Mouse (Mus musculus) liver, adult (tissue): ENCODE measurements around the gene Fras1.

Experiments used
- GATA4 ChIP-seq: IDR thresholded peaks from 2 replicates; pipeline ENCODE4 v1.6.1; 2014; ENCODE audit warnings: mild to moderate bottlenecking, low read length; ENCODE audit not compliant: insufficient replicate concordance

The Fras1 gene

DNA sequence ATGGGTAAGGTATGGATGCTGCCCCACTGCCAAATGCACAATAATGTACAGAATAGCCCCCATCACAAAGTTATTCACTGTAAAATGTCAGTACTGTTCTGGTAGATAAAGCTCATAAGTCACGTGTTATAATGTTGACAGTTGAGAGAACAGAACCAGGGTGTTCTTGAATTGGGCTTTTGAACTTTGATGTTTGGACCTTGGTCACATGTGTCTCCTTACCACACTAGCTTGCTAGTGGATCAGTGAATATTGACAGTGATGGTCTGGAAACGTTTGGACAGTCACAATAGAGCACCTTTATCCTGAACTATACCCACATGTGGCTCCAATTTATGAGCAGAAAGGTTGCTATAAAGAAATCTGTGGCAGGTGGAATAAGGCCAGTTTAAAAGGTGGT lies 124.3 kb downstream of the Fras1 start:
- TF ChIP-seq GATA4 = no peak

- TF ChIP-seq GATA4 = no peak
Measured at GRCm38 (mm10) chr5:96501783-96502182, 128.0 kb downstream of the Fras1 start.

- TF ChIP-seq GATA4 = no peak
Measured at GRCm38 (mm10) chr5:96502400-96502799, 128.6 kb downstream of the Fras1 start.

GRCm38 (mm10) chr5:96511005-96511404 lies 137.2 kb downstream of the Fras1 start:
- TF ChIP-seq GATA4 = no peak

DNA sequence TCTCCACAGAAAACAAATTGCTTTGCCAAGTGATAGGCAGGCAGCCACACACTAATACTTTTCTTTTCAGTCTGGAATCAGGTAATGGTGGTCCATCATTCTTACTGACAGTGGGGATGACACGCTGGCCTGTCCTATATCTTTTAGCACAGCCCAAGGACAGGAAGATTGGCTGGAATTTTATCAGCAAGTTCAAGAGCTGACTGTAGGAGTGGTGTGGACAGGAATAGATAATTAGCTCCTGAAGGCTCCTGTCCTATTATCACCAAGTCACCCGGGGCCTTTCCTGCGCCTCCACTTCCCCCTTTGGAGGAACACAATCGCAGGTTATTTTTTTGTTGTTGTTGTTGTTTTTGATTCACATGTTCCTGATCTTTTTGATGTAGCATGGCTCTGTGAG lies 139.6 kb downstream of the Fras1 start:
- TF ChIP-seq GATA4 = no peak

- TF ChIP-seq GATA4 = no peak
Measured at GRCm38 (mm10) chr5:96515860-96516311, 142.1 kb downstream of the Fras1 start.

- TF ChIP-seq GATA4 = no peak
Measured at GRCm38 (mm10) chr5:96516329-96516728, 142.6 kb downstream of the Fras1 start.

- no peak for TF ChIP-seq GATA4
Measured at GRCm38 (mm10) chr5:96521541-96521940, 147.8 kb downstream of the Fras1 start.

DNA sequence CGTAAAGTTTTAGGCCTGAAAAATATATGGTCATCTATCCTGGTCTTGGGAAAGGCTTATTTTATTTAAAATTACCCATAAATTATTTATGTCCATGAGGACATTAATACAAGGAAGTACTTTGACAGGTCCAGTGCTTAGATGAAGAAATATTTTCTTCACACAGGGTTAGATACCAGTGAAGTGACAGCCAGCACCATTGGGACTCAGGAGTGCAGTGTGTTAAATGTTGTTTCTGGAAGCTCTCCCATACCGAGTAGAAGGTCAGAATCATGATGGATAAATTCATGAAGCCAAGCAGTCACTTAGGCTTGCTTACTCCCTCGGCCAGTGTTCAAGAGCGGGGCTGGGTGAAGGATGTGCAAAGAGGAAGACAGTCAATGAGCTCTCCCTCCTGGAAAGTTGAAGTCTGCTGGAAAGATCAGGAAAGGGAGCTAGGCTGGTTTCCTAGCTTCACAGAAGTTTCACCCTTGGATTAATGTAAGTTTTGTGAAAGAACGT lies 149.2 kb downstream of the Fras1 start:
- TF ChIP-seq GATA4 = no peak

DNA sequence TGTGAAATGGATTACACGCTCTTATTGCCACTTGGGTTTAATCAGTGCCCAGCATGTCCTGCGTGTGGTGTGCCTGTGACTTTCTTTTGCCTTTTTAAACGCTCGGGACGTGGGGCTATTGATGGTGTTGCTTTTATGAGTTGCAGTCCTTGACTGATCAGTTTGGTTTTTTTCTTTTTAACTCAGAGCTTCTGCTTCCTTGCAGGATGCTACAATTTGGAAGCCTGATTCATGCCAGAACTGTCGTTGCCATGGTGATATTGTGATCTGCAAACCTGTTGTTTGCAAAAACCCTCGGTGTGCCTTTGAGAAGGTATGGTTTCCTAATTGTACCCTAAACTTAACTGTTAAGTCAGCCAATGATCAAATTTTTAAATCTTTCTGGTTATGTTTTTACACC lies 154.5 kb downstream of the Fras1 start:
- no peak for TF ChIP-seq GATA4

- no peak for TF ChIP-seq GATA4
Measured at GRCm38 (mm10) chr5:96530516-96530915, 156.8 kb downstream of the Fras1 start.

- no peak for TF ChIP-seq GATA4
Measured at GRCm38 (mm10) chr5:96531962-96532361, 158.2 kb downstream of the Fras1 start.

DNA sequence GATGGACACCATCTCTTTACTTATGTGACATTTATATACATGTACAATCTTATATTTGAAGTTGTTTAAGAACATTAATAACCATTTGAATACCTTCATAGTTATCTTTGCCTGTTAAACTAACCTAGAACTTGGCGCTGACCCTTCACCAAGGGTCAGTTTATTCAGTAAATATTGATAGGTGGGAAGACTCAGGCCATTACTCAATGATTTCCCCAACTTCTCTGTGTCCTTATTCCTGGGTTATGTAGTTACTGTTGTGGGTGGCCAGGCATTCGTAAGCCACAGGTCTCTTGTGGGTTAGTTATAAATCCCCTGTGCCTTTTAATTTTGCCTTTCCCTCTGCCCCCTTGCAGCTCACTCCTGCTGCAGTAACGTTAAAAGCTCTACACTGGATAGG lies 162.8 kb downstream of the Fras1 start:
- TF ChIP-seq GATA4 = 0 out of 2 replicates have a peak, but pooled peaks have one; percentile 22

- no peak for TF ChIP-seq GATA4
Measured at GRCm38 (mm10) chr5:96536937-96537336, 163.2 kb downstream of the Fras1 start.

GRCm38 (mm10) chr5:96544112-96544511 lies 170.4 kb downstream of the Fras1 start:
- TF ChIP-seq GATA4 = no peak

- TF ChIP-seq GATA4 = peak; percentile 56; the same call in 1 of the 2 replicates
Measured at GRCm38 (mm10) chr5:96545994-96546393, 172.2 kb downstream of the Fras1 start.

DNA sequence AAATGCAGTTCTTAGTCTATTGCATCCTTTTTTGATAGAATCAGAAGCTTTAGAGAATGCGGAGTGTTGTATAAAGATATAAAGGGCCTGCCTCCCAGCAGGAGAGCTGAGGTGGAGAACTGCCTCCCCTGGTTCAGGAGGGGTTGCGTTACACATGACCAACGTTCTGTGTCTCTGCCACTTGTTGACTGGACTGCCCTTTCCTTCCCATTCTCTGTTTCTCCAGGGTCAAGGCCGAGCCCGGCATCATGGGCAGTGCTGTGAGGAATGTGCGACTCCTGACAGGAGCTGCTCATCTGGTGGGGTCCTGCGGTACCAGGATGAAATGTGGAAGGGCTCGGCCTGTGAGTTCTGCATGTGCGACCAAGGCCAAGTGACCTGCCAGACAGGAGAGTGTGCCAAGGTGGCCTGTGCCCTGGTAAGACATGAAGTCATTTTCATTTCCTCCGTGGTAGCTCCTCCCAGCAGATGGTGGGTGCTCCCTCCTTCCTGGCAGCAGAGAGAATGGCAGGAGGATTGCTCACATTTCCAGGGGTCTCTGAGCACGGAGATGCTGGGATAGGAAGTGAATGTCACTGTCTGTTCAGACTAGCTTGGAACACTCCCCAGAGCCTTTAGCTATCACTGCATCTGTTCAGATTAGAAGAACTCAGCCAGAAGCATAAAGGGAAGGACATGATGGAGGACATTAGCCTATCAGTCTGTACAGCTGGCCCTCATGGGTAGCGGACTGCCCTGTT lies 181.4 kb downstream of the Fras1 start:
- TF ChIP-seq GATA4 = no peak
